Mouse (Mus musculus) embryonic fibroblast, embryonic 13.5 days (primary cell): ENCODE measurements around the gene Slc35d2.

Experiments used
- CTCF ChIP-seq: IDR thresholded peaks from 2 replicates; pipeline ENCODE4 v1.5.1; 2011; ENCODE audit warnings: mild to moderate bottlenecking, control low read depth, low read length, moderate library complexity, borderline replicate concordance; ENCODE audit not compliant: insufficient read depth
- POLR2A ChIP-seq: IDR thresholded peaks from 2 replicates; pipeline ENCODE4 v1.6.1; 2011; ENCODE audit warnings: low read depth, mild to moderate bottlenecking, control low read depth, low read length, moderate library complexity

GRCm38 (mm10) chr13:64093341-64093740 is 35.8 kb downstream of the Slc35d2 start:
- TF ChIP-seq POLR2A (no peak), CTCF (no peak)
